Mouse (Mus musculus) c-Kit-negative CD71-positive TER-119-positive erythroid progenitor cells, embryonic 14.5 days (primary cell): ENCODE results near the gene Ankrd10.
"Not testable (repeated sequence)": the region's sequence is repeated elsewhere in the genome, so short reads cannot be mapped to it uniquely, and the experiment has no call there.

Experiments
- DNase-seq: peaks from one replicate; pipeline ENCODE4 v3.0.0-alpha.2; 2013; ENCODE audit warnings: low read depth, low spot score

The Ankrd10 gene

DNA sequence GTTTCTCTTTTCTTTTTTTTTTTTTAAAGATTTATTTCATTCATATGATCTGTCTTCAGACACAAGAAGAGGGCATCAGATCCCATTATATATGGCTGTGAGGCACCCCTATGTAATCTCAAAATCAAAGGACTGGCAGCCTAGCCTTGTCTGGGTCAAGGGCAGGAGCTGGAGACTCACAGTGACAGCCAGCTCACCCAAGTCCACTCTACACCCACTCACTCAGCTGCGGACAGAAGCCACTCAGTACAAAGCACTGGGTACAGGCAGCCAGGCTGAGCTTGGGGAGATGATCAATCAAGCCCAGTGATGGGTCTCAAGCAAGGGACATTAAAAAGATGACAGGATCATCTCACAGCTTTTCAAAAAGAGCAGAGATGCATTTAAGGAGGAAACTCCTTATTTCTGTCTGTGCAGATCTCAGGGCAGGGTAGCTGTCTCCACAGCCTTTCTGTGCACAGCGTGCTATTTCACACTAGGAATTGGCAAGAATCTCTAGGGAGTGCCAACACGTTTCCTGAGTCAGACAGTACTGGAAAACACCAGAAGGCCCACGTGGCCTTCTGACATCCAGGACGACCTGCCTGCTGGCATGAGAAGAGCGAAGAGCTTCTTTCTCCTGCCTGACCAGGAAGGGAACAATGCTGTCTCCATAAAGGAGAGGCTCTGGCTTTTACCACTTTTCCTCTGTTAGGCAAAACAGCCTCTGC is 21.3 kb downstream of the Ankrd10 start:
- no peak for DNase-seq

DNA sequence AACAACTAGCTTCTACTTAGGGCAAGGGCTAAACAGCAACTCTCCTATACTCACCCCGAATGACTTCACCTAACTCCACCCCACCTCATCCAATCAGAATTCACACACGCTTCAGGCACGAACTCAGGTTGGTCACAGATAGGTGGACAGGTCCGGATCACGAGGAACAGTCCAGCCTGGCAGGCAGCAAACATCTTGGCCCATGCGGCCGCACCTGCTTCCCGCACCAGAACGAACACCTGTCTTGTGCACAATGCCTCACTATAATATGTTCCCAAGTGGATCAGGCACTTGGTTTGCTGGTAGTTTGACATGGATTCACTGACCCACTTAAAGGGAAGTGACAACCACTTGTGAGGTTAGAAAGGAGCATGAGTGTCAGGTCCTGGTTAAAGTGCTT is 26.7 kb downstream of the Ankrd10 start:
- DNase-seq: no peak

DNA sequence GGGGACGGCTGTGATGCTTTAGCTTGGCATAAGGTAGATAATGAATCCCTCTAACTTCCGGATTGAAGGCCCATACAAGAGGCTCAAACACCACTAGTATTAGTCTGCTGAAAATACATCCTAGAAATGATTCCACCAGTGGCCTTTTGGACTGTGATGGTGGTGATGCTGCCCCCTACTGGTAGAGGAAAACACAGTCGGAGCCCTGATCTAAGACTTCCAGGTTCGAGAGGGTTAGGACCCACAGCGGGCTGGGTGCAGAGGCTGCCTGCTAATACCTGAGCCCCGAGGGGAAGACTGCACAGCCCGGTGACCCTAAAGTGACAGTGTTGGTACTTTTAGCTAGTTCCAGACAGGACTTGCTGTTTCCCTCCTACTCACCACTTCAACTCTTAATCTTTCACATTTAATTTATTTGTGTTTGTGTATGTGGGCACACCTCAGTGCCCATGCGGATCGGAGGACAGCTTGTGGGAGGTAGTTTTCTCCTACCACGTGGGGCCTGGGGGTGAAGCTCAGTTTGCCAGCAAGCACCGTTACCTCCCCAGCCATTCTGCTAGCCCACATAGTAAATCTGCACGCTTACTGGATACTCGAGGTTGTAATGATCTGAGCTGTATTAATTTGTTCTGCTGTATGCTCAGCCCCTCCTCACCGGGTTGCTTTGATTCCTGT is 33.4 kb downstream of the Ankrd10 start:
- peak; percentile 51 for DNase-seq

DNA sequence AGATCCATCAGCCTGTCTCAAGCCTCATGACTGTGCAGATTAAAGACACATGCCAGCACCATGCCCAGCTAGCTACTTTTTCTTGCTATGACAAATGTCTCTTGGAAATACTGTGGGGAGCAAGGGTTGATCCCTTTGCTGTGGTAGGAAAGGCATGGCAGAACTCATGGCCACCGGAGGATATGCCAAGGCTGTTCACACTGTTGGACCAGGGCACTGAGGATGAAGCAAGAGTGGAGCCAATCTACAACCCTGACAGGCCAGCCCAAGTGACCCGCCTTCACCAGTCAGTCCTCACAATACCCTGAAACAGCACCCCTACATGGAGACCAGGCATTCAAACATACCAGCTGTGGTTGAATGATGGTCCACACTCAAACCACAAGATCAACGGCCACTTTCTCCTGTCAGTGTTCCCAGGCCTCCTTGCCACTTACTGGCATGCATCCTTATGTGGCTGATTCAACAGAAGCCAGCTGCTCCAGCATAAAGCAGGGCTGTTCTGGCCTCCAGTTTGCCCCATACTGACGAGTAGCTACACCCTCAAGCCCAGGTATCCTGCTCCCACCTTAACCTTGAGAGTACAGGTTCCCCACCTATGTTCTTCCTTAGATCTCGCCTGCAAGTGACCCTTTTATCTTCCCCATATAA is 35.1 kb downstream of the Ankrd10 start:
- DNase-seq: no peak

DNA sequence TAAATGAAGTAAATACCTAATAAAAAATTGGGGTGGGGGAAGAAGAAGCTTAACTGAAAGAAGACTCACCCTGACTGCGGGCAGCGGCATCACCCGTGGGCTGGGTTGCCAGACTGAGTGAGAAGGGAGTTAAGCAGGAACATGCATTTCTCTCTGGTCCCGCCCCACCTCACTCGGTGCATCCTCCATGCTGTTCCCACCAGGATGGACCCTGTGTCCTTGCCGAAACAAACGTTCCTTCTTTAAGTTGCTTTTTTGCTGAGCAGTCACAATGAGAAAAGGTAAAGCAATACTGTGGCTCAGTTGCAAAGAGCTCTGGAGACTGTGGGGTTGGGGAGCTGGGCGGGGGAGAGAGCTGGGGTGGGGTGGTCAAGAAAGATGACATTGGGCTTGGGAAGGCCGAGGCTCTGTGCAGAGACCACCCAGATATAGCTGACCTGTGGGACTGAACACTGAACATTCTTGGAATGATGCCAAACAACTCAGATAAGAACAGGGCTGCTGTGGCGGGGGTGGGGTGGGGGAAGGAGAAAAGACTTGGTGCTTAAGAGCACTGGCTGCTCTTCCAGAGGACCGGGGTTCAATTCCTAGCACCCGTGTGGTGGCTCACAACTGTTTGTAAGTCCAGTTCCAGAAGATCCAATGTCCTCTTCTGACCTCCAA is 42.2 kb downstream of the Ankrd10 start:
- DNase-seq: no peak

DNA sequence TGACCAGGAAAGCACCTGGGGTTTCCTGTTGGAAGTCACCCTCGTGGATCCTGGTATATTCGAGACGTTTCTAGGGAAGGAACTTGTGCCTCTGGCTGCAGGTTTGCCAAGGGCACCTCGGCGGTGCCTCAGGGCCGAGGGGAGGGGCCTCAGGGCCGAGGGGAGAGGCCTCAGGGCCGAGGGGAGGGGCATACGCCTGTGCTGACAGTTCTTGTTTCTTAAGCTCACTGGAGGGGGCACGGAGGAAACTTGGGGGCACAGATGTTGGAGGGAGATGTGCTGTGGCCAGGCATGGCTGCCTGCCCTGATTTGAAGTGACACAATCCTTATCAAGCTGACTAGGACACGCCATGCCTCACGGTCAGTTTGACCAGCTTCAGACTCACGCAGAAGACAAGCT is 43.3 kb downstream of the Ankrd10 start:
- DNase-seq: no peak

DNA sequence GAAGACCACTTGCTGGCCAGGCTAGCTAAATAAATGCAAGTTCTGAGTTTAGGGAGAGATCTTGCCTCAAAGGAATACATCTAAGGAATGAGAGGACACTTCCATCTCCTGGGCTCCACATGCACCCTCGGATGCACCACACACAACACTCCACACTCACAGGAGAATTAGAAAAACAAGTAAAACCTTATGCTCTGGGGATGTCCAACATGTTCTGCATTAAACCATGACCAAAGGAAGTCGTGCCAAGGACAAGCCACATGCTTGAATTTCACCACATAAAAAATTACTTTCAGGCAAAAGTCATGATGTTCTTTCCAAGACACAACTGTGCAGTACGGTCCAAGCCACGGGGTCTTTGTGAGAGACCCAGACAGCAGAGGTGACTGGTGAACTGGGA is 43.7 kb downstream of the Ankrd10 start:
- no peak for DNase-seq

DNA sequence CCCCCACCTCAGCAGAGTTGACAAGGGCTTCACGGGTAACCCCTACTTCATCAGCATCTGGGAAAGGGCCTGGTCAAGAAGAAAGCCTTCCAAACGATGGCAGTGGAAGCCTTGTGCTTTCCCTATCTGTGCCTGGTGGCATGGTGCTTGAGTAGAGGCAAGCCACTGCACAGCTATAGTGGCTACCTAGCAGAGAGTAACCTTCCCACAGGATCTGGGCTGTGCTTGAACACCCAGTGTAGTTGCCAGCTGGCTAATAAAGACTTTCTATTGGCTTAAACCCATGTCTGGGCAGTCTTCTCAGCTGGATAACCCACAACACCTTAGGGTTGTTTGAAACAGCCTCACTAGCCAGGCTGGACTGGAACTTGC is 49.2 kb downstream of the Ankrd10 start:
- DNase-seq: no peak

DNA sequence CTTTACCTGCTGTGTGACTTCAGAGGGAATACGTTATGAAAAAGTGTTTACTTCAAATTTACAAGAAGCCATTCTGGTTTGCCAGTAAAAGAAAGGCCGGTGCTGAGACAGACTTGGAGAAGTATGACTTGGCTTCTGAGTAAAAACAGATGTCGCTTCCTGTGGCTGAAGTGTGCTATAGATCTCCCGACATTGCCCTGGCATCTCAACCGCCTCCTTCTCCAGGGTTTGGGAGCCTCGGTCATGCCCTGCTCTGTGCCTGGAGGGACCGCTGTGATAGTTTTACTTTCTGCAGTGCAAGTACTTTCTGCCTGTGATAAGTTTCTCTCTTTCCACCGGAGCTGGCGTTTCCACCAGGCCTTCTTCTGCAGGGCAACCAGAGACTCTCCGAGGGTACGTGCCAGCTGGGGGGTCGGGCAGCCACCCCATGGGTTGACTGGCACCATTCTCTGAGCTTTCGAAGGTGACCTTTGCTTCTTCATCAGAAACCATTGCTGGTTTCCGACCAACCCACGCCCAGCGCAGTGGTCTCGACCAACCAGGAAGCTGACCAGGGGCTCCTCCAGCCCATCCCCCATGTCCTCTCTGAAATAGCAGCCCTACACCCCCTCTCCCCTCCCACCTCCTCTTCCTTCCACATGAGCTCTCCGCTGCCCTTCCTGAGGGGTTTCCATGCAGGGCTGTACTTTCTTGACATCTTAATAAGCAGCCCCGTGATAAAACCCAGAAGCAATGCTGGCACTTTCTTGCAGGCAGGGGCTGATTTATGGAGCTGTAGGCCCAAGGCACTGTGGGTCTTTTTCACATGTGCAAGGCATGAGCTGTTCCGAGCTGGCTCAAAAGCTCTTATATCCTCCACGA is 49.8 kb downstream of the Ankrd10 start:
- DNase-seq: no peak

DNA sequence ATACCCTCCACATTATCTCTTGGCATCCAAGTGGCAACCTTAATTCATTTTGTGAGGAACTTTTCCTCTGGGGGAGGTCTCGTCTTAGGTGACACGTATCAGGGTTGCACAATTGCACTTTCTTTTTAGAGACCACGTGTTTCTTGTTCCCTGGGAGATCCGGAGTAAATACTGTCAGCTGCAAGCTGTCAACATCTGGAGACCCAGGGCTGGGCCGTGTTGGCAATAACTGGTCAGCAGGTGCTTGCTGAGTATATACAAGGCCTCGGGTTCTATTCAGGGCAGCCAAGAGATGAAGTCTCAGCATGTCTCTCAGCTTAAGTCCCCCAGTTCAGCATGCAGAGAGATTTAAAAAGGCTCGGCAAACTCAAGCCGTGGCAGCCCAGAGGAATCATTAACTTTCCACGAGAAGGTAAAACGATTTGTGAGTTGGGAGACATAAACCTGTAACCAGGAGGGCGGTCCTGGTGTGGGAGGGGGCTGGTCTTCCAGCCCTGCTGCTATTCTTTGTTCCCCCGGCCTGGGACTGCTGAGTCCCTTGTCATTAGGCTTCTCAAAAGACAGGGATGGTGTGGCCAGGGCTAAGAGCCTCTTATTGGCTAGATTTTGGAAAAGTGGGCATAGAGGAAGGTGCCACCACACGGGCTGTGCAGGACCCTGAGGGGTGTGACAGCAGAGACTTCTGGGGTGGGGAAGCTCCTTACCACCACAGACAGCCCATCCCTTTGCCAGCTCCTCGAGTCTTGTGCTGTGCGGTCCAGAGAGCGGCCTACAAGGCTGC is 59.8 kb downstream of the Ankrd10 start:
- no peak for DNase-seq

DNA sequence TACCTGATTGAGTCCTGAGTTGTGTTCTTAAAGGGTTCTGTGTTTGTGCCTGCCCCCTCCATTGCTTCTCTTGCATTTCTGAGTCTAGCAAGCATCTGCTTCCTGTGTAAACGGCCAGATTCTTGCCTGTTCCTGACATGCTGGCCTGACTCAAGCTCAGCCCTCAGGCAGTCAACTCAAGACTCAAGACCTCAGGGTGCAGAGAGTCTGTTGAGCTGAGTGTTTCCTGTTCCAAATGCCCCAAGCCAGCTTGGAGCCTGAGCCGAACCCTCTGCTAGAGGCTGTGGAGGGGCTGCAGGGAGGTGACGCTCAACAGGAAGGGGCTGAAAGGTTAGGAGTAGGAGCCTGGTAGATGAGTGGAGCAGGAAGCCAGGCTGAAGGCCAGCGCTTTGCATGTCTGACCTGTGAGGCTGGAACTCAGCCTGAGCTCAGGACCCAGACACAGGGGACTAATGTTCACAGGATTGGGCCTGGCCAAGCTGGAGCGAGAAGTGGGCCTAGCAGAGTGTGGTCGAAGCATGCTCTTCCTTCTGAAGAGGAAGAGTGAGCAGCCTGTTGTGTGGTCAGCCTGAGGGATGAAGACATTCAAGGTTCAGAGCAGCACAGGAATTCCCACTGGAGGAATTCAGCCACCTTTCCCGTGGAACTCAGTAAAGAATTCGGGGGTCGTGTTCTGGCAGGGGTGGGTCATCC is 60.5 kb downstream of the Ankrd10 start:
- DNase-seq: no peak

DNA sequence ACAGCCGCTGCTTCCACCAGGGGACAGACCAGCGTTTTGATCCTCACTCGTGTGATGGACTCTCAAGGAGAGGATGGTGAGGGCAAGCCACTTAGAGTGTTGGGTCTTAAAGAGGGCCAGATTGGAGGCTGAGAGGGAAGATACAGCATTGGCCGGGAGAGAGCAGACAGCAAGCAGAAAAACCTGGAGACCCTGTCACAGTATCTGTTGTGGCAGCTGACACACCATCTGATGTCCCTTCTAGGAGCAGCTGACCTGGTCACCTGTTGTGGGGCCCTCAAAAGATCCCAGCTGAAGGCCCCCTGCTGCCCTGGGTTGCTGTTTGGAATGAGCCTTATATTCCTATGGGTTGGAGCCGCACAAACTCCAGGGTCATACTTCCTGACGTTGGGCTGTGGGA is 63.1 kb downstream of the Ankrd10 start:
- DNase-seq: no peak

DNA sequence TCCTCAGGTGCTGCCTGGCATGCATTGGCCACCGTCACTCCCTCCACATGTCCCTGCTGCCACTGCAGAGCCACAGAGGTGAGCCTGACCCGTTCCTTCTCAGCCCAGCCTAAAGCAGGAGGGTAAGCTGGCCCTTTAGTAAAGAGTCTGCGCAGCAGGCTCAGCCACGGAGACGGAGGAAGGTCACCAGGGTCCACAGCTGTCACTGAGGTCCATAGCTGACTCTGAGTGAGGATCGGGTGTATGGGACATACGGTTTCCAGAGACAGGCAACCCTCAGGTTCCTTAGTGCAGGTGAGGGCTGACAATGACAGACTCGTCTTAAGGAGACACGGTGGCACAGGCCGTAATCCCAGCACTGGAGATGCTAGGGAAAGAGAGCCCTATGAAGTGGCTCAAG is 63.6 kb downstream of the Ankrd10 start:
- no peak for DNase-seq

DNA sequence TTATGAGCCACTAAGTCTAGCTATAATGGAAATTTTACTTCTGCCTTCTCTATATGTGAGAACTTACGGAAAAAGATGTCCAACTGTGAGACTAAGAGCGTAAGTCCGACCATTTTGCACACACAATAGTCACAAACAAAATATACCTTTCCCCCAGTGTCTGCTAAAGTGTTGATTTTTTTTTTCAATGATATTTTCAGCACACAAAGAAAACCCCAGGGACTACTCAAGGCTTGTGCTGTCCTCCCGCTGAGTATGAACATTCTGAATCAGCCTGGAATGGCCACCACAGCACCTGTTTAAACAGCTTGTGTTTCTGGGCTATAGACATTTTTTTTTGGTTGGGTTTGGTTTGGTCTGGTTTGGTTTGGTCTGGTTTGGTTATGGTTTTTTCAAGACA is 64.8 kb downstream of the Ankrd10 start:
- no peak for DNase-seq

DNA sequence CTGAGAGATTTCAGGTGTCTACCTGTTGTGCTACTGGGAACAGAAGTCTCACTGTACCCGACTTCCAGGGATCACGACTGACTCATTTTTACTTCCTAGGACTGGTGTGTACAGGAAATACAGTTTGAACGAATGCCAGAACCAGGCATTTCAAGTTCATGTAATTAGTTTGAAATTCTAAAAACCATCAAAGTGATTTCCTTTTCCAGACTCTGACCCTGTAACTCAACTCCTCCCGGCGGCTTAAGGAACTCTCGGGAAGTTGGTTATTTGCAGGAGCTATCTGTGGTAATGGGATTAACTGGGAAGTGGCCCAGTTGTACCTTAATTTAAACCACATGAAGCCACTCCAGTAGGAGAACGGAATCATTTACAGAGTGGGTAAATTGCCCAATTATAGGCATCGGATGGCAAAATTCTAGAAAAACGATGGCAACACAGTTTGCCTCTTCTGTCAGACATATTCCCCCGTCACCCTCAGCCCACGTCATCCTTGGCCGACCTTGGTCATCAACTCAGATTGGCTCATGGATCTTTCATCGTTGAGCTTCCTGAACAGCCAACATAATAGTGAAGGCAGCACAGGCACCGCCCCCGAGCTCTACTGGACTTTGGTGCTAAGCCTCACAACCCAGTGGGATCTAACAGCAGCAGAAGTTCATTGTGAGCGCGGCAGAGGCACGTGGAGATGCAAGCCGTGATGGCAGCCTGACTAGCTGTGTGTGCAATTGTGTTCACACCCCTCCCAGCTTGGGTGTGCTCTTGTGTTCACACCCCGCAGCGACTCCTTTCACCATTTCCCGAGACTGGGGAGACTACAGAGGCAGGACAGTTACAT is 66.1 kb downstream of the Ankrd10 start:
- DNase-seq: no peak

DNA sequence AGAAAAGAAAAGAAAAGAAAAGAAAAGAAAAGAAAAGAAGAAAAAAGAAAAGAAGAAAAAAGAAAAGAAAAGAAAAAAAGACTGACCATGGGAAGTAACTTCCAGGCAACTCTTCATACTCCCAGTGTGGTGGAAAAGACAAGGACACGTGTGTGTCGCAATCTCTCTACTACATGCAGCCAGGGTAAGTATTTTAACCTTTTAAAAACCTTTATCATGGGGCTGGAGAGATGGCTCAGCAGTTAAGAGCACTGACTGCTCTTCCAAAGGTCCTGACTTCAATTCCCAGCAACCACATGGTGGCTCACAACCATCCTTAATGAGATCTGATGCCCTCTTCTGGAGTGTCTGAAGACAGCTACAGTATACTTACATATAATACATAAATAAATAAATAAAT is 67.4 kb downstream of the Ankrd10 start:
- not testable (repeated sequence) for DNase-seq

DNA sequence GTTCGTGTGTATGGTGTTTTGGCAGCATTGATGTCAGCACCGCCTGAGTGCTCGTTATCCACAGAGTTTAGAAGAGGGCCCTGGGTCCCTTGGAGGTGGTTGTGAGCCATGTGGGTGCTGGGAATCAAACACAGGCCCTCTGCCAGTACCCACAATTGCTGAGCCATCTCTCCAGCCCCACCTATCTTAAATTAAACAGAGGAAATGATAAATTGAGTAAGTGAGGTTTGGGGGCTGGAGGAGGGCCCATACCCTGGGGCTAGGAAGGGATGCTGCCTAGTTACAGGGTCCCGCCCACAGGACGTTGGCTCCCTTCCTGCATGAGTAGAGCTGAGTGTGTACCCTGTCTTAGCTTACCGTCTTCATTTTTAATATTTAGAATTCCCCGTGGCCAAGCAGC is 70.8 kb downstream of the Ankrd10 start:
- DNase-seq: no peak

DNA sequence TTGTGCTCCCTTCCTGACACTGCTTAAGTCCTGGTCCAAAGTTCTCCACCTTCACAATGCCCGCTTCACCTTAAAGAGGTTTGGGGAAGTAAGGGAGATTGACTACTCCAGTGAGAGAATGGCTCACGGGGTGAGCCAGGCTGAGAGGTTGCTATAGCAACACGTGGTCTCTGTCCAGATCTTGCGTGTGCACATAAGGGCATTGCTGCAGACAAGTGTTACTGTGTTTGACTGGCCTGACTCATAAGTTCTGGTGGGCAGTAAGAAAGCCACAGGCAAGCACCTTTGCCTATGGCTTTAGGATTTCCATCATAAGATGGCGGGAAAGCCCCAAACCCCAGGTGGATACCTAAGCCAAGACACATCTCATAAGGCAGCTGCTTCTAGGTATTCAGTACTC is 71.3 kb downstream of the Ankrd10 start:
- no peak for DNase-seq
